Mouse (Mus musculus): ENCODE results near the gene Ppp1r8. TPM values are rescaled to one million over a fixed set of nuclear protein-coding genes. Genes with fewer than 3 reads are reported as not detected.

Ppp1r8 gene
- polyA plus RNA-seq, 1 experiment from 2014 or later: 37.5 TPM

DNA sequence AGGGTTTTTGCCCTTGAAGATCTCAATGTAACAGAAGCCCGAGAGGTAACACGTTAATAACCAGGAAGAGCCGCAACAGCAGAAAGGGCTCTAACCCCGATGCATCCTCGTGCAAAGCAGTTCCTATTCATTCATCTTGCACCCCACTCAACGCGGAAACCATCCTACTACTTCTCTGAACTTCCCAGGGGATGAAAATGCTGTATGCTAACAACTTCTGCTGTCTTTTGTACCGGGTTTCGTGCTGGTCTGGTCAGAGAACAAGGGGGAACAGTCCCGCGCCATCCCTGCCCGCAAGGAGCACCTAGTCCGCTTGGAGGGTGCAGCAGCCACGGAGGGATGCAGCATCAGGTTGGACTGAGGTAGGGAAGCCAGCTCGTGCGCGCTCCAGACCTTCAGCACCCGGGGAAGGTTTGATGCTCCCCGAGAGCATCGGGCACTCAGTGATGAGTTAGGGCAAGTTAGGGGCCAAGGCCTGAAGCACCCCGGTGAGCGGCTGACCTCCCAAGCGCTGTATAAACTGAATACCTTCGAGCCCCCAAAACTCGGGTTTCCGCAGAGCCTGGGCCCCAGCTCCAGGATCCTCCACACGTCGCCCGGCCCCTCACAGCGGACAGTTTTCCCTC is 575 bp downstream of the Ppp1r8 start:
- peak overlapping the region; percentile 96 for H3K4me2 ChIP-seq (ENCODE audit: low read length)
- peak overlapping the region; percentile 73 for H3K27ac ChIP-seq
- H3K27me3 ChIP-seq (ENCODE audit: insufficient read depth, low read length): no peaks in the 10 kb centered on the region
- under 1% methylated on average over 30 of the region's 30 CpGs for WGBS
- ATAC-seq (replicated peaks; ENCODE audit: low FRiP score, low read depth) (no peak), DNase-seq (ENCODE audit: low spot score) (peak; percentile 31)
- no peak for TF ChIP-seq CTCF (IDR thresholded peaks at IDR 0.05; ENCODE audit: low read depth)
- no peaks in the 10 kb centered on the region for H3K9me3 ChIP-seq (replicated peaks; ENCODE audit: low read length)
- H3K9ac ChIP-seq (ENCODE audit: low read depth, low read length): peak overlapping the region; percentile 88
- peak overlapping the region; percentile 82 for H3K4me3 ChIP-seq (replicated peaks; ENCODE audit: low read depth, low read length)
- H3K36me3 ChIP-seq (ENCODE audit: insufficient read depth, low read length): peaks cover 12% of the 10 kb centered on the region; the same call in 1 of the 2 replicates
- peaks cover 8% of the 10 kb centered on the region for H3K4me1 ChIP-seq (replicated peaks; ENCODE audit: insufficient read depth, low read length)

GRCm38 (mm10) chr4:132841493-132841892 is 1.5 kb downstream of the Ppp1r8 start:
- no peak for ATAC-seq (replicated peaks; ENCODE audit: low FRiP score, low read depth)
- H3K9ac ChIP-seq (ENCODE audit: low read depth, low read length): peak overlapping the region; percentile 88
- H3K4me2 ChIP-seq (ENCODE audit: low read length): peak overlapping the region; percentile 96
- peak overlapping the region; percentile 82; the same call in 1 of the 2 replicates for H3K4me3 ChIP-seq (replicated peaks; ENCODE audit: low read depth, low read length)
- H3K4me1 ChIP-seq (replicated peaks; ENCODE audit: insufficient read depth, low read length): peaks cover 8% of the 10 kb centered on the region
- TF ChIP-seq CTCF (IDR thresholded peaks at IDR 0.05; ENCODE audit: low read depth): no peak
- no peak overlapping the region for H3K27ac ChIP-seq
- no peaks in the 10 kb centered on the region for H3K9me3 ChIP-seq (replicated peaks; ENCODE audit: low read length)
- H3K36me3 ChIP-seq (ENCODE audit: insufficient read depth, low read length): peaks cover 20% of the 10 kb centered on the region
- no peak for DNase-seq (ENCODE audit: low spot score)
- no peaks in the 10 kb centered on the region for H3K27me3 ChIP-seq (ENCODE audit: insufficient read depth, low read length)
- WGBS: 74% methylated on average over 3 of the region's 3 CpGs

DNA sequence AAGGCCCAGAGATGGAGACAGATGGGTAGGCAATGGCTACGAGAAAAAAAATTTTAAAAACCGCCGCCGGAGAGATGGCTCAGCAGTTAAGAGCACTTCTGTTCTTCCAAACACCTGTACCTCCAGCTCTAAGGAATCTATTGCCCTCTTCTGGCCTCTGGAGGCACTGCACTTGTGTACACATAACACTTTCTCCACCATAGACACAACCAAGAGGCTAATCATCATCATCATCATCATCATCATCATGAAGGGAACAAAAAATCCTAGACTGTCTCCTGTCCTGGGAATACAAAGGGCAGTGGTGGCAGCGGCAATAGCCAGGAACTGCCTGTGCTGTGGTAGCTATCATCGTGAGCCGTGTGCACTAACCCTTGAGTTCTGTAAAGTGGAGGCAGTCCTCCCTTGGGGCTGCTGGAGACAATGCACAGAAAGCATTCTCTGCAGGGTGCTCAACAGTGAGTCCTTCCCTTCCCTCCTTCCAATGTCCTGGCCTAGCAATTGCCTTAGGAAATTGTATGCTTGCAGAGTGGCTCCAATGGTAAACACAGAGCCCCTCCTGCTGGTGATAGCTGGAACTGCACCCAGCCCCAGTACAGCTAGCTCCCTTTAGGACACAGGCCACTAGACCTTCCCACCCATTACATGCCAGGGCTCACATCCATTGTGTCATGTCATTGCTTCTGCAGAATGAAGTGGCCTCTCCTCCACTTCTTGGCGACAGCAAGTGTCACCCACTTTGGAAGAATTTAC is 19.2 kb downstream of the Ppp1r8 start:
- H3K9me3 ChIP-seq (replicated peaks; ENCODE audit: low read length): no peaks in the 10 kb centered on the region
- TF ChIP-seq CTCF (IDR thresholded peaks at IDR 0.05; ENCODE audit: low read depth): peak; percentile 78
- no peaks in the 10 kb centered on the region for H3K4me1 ChIP-seq (replicated peaks; ENCODE audit: insufficient read depth, low read length)
- no peak overlapping the region for H3K4me3 ChIP-seq (replicated peaks; ENCODE audit: low read depth, low read length)
- no peaks in the 10 kb centered on the region for H3K27me3 ChIP-seq (ENCODE audit: insufficient read depth, low read length)
- no peak overlapping the region for H3K27ac ChIP-seq
- 68% methylated on average over 8 of the region's 8 CpGs for WGBS
- no peak overlapping the region for H3K9ac ChIP-seq (ENCODE audit: low read depth, low read length)
- no peak overlapping the region for H3K4me2 ChIP-seq (ENCODE audit: low read length)
- DNase-seq (ENCODE audit: low spot score): peak; percentile 65
- H3K36me3 ChIP-seq (ENCODE audit: insufficient read depth, low read length): peaks cover 20% of the 10 kb centered on the region
- no peak for ATAC-seq (replicated peaks; ENCODE audit: low FRiP score, low read depth)

DNA sequence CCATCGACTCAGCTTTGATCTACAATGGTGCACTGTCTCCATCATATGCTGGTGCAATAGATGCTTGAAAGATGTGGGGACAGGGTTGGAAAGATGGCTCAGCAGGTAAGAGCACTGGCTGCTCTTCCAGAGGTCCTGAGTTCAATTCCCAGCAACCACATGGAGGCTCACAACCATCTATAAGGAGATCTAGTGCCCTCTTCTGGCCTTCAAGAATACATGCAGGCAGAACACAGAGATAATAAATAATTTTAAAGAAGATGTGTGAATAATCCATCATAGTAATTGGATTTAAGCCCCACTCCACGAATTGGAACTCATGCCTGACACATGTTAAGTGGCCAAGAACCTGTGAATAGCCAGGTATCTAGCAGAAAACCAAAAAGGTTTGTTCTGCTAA is 24.5 kb downstream of the Ppp1r8 start:
- no peak overlapping the region for H3K4me2 ChIP-seq (ENCODE audit: low read length)
- H3K4me3 ChIP-seq (replicated peaks; ENCODE audit: low read depth, low read length): no peak overlapping the region
- no peaks in the 10 kb centered on the region for H3K4me1 ChIP-seq (replicated peaks; ENCODE audit: insufficient read depth, low read length)
- H3K9ac ChIP-seq (ENCODE audit: low read depth, low read length): no peak overlapping the region
- DNase-seq (ENCODE audit: low spot score) (no peak), ATAC-seq (replicated peaks; ENCODE audit: low FRiP score, low read depth) (no peak)
- no peaks in the 10 kb centered on the region for H3K36me3 ChIP-seq (ENCODE audit: insufficient read depth, low read length)
- peak; percentile 17; the same call in 1 of the 2 replicates for TF ChIP-seq CTCF (IDR thresholded peaks at IDR 0.05; ENCODE audit: low read depth)
- H3K27me3 ChIP-seq (ENCODE audit: insufficient read depth, low read length): no peaks in the 10 kb centered on the region
- WGBS: 58% methylated on average over 2 of the region's 2 CpGs
- no peak overlapping the region for H3K27ac ChIP-seq
- no peaks in the 10 kb centered on the region for H3K9me3 ChIP-seq (replicated peaks; ENCODE audit: low read length)

DNA sequence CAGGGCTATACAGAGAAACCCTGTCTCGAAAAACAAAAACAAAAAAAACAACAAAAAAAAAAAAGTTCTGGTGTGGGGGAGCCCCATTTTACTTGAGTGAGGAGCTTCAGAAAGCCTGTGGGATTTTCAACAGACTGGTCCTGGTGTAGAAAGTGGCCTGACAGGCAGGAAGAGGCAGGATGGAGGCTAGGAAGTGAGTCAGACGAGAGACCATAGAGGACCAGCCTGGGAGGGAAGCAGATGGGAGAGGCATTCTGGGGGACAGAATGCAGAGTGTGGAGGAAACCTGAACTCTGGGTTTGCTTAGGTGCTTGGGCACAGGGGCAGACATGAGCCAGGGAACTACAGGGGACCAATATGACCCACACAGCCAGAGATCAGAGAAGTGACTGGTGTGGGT is 26.1 kb downstream of the Ppp1r8 start:
- Histone ChIP-seq H3K9me3 (replicated peaks; ENCODE audit: low read length) (no peaks in the 10 kb centered on the region), H3K9ac (ENCODE audit: low read depth, low read length) (no peak overlapping the region), H3K36me3 (ENCODE audit: insufficient read depth, low read length) (no peaks in the 10 kb centered on the region), H3K27ac (no peak overlapping the region), H3K4me2 (ENCODE audit: low read length) (no peak overlapping the region), H3K4me1 (replicated peaks; ENCODE audit: insufficient read depth, low read length) (no peaks in the 10 kb centered on the region), H3K4me3 (replicated peaks; ENCODE audit: low read depth, low read length) (no peak overlapping the region), H3K27me3 (ENCODE audit: insufficient read depth, low read length) (no peaks in the 10 kb centered on the region)
- ATAC-seq (replicated peaks; ENCODE audit: low FRiP score, low read depth) (no peak), DNase-seq (ENCODE audit: low spot score) (no peak)
- WGBS: 51% methylated on average over 2 of the region's 2 CpGs
- no peak for TF ChIP-seq CTCF (IDR thresholded peaks at IDR 0.05; ENCODE audit: low read depth)

DNA sequence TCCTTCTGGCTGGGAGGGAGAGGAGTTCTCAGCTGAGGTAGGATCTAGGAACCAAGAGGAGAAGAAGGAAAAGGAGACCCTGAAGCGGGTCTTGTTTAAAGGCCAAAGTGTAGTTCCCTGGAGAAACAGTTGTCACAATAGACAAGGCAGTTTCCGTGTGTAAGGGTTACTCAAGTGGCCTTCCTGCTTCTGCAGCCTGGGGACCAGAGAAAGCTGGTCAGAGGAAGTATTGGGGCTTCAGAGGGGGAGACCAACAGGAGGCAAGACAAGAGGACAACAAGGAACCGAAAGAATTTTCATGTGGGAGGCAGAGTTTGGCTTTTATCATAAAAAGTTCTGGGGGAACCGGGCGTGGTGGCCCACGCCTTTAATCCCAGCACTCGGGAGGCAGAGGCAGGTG is 26.6 kb downstream of the Ppp1r8 start:
- ATAC-seq (replicated peaks; ENCODE audit: low FRiP score, low read depth) (no peak), DNase-seq (ENCODE audit: low spot score) (no peak)
- Histone ChIP-seq H3K4me2 (ENCODE audit: low read length) (no peak overlapping the region), H3K4me3 (replicated peaks; ENCODE audit: low read depth, low read length) (no peak overlapping the region), H3K36me3 (ENCODE audit: insufficient read depth, low read length) (no peaks in the 10 kb centered on the region), H3K9ac (ENCODE audit: low read depth, low read length) (no peak overlapping the region), H3K9me3 (replicated peaks; ENCODE audit: low read length) (no peaks in the 10 kb centered on the region), H3K27ac (no peak overlapping the region), H3K27me3 (ENCODE audit: insufficient read depth, low read length) (no peaks in the 10 kb centered on the region), H3K4me1 (replicated peaks; ENCODE audit: insufficient read depth, low read length) (no peaks in the 10 kb centered on the region)
- WGBS: 81% methylated on average over 7 of the region's 7 CpGs
- TF ChIP-seq CTCF (IDR thresholded peaks at IDR 0.05; ENCODE audit: low read depth): no peak
